Mouse (Mus musculus): ENCODE results near the gene Gprc6a.

- TF ChIP-seq CTCF (IDR thresholded peaks at IDR 0.05; ENCODE audit: extremely low read depth, insufficient read depth, insufficient read length, insufficient replicate concordance) (no peak), POLR2A (IDR thresholded peaks at IDR 0.05; ENCODE audit: low read depth, low read length) (no peak)
Measured at GRCm38 (mm10) chr10:51596928-51597635, 34.2 kb downstream of the Gprc6a start.
